Mouse (Mus musculus): ENCODE measurements around the gene Olfr1331. TPM values are rescaled to one million over a fixed set of nuclear protein-coding genes. Genes with fewer than 3 reads are reported as not detected.
"Not testable (repeated sequence)": the region's sequence is repeated elsewhere in the genome, so short reads cannot be mapped to it uniquely, and the experiment has no call there.

Gene Olfr1331
- total RNA-seq (2021): not detected
- long read RNA-seq, experiment 1: 0 reads
- long read RNA-seq, experiment 2: 0 reads

DNA sequence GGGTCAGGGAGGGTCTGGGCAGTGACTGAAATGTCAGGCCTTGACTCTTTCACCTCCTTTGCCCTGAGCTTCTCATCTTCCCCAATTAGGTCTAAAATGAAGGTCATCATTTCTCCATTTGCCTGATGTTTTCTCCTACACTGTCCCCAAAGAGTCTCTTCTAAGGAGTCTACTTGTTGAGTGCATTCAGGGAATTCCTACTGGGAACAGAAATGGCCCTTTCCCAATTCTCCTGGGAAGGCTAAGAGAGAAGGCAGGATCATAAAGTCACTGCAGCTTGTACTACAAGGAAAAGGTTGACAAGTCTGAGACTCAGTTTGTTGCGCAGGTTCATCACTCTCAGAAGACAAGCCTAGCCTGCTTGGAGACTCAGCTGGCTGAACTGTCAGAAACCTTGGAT lies at the start of gene Olfr1331:
TSS of gene Olfr1331 (plus strand) at position 301 of the 400 bp plus-strand sequence.
- intact Hi-C loops (cut with DNase I): no loop called here
- no peak for TF ChIP-seq CTCF (IDR thresholded peaks at IDR 0.05)
- Histone ChIP-seq H3K4me3 (no peak within 1 kb of the TSS), H3K27ac (no peak within 1 kb of the TSS)
- DNase-seq (ENCODE audit: extremely low spot score in 1 of 2, low spot score in 2 of 2): no peak

GRCm38 (mm10) chr4:118818921-118819320 lies 45.5 kb upstream of the Olfr1331 start:
- H3K4me3 ChIP-seq: no peak overlapping the region
- DNase-seq (ENCODE audit: extremely low spot score in 1 of 2, low spot score in 2 of 2): no peak
- intact Hi-C loops (cut with DNase I): no loop called here
- no peak for TF ChIP-seq CTCF (IDR thresholded peaks at IDR 0.05)
- no peak overlapping the region for H3K27ac ChIP-seq

GRCm38 (mm10) chr4:118836179-118836578 lies 28.3 kb upstream of the Olfr1331 start, which contains the start of gene Olfr1333:
Gene Olfr1333 (minus strand): TSS chr4:118836279.
- Histone ChIP-seq H3K27ac (no peak within 1 kb of the TSS), H3K4me3 (no peak within 1 kb of the TSS)
- no peak for DNase-seq (ENCODE audit: extremely low spot score in 1 of 2, low spot score in 2 of 2)
- no peak for TF ChIP-seq CTCF (IDR thresholded peaks at IDR 0.05)
- intact Hi-C loops (cut with DNase I): no loop called here

DNA sequence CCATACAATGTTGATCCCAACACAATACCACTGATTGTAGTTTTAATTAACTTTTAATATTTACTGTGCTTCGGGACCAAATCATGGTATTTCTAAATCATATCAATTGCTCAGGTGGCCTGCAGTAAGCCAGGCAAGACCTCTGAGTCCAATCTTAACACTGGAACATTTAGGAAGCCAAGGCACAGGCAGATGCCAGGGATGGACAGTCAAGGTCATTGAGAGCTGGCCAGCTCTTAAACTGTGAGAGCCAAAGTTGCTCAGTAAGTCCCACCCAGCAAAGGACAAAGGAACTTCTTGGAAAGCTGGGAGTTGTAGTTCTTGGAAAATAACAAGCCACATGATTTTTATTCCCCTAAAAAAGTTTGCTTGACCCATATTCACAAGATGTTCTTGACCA lies 2.7 kb upstream of the Olfr1331 start:
- no peak overlapping the region for H3K4me3 ChIP-seq
- no peak for TF ChIP-seq CTCF (IDR thresholded peaks at IDR 0.05)
- no peak overlapping the region for H3K27ac ChIP-seq
- DNase-seq (ENCODE audit: extremely low spot score in 1 of 2, low spot score in 2 of 2): no peak
- intact Hi-C loops (cut with DNase I): no loop called here

GRCm38 (mm10) chr4:118862704-118863103 lies 1.7 kb upstream of the Olfr1331 start:
- TF ChIP-seq CTCF (IDR thresholded peaks at IDR 0.05): no peak
- H3K4me3 ChIP-seq: no peak overlapping the region
- intact Hi-C loops (cut with DNase I): no loop called here
- no peak overlapping the region for H3K27ac ChIP-seq
- DNase-seq (ENCODE audit: extremely low spot score in 1 of 2, low spot score in 2 of 2): no peak

DNA sequence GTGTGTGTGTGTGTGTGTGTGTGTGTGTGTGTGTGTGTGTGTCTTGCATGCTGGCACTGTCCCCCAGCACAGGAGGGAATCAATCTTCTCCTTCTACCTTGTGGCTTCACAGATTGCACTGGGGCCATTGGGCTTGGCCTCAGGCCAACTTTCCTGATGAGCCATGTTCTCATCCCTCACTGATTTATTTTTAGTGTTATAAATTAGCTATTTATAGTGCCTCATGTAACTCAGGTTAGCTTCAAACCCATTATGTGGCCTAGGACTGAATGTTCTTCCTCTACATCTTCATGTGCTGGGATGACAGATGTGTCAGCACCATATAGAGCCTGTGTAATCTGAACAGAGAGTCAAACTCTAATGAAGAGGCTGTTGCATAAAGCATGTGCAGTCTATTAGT lies 3.1 kb downstream of the Olfr1331 start:
- no peak for DNase-seq (ENCODE audit: extremely low spot score in 1 of 2, low spot score in 2 of 2)
- Histone ChIP-seq H3K27ac (no peak overlapping the region), H3K4me3 (no peak overlapping the region)
- intact Hi-C loops (cut with DNase I): no loop called here
- TF ChIP-seq CTCF (IDR thresholded peaks at IDR 0.05): no peak

DNA sequence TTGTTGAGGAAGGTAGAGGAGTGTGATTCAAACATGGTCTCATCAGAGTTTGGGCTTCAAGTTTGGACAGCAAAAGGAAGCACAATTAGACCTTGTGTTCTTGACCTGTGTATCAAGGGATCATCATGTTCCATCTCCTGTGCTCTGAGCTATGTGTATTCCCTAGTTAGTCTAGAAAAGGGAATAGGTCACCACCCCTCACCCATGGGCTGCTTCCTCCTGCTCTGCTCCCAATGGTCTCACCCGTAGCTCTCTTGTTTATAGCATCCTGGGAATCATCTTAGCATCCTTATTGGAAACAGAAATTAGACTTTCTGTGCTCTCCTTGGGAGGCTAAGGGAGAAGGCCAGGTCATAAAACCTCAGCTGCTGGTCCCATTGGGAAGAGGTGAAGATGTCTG lies 23.8 kb downstream of the Olfr1331 start, which contains the start of gene Olfr1330:
TSS of gene Olfr1330 (plus strand) at position 301 of the 400 bp plus-strand sequence.
- DNase-seq (ENCODE audit: extremely low spot score in 1 of 2, low spot score in 2 of 2): no peak
- no peak within 1 kb of the TSS for H3K27ac ChIP-seq
- intact Hi-C loops (cut with DNase I): no loop called here
- no peak for TF ChIP-seq CTCF (IDR thresholded peaks at IDR 0.05)
- H3K4me3 ChIP-seq: no peak within 1 kb of the TSS

DNA sequence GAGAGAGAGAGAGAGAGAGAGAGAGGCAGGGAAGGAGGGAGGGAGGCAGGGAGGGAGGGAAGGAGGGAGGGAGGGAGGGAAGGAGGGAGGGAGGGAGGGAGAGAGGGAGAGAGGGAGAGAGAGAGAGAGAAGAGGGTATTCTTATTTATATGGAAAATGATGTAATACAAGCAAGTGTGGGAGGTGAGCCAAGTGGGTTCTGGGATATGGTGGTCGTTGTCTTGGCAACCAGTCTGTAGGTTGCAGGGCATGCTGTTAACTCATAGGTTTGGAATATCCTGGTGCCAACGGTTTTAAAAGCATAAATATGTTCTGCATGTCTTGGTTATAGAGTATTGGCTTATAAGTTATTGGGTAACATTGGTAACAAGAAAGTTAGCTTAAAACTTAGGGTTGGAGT lies 37.5 kb downstream of the Olfr1331 start:
- TF ChIP-seq CTCF (IDR thresholded peaks at IDR 0.05): no peak
- intact Hi-C loops (cut with DNase I): no loop called here

GRCm38 (mm10) chr4:118917365-118917764 lies 52.9 kb downstream of the Olfr1331 start, which contains the start of gene Olfr1329:
Gene Olfr1329 (minus strand): TSS chr4:118917465.
- DNase-seq (ENCODE audit: extremely low spot score in 1 of 2, low spot score in 2 of 2); intact Hi-C loops (cut with DNase I); H3K4me3 ChIP-seq; H3K27ac ChIP-seq: not testable (repeated sequence)

More for the DNA sequence above, 37.5 kb downstream of the Olfr1331 start:
- Histone ChIP-seq H3K4me3 (no peak overlapping the region), H3K27ac (no peak overlapping the region)
- DNase-seq (ENCODE audit: extremely low spot score in 1 of 2, low spot score in 2 of 2): no peak

Other genes with a start within 250 kb of the Olfr1331 start
- gene Cfap57, start 243.9 kb upstream of the Olfr1331 start, total RNA-seq (2021): under 1 TPM; 0.72 to 0.82 TPM
- gene Ebna1bp2, start 243.8 kb upstream of the Olfr1331 start, total RNA-seq (2021): 10 to 100 TPM; 52.7 to 61.4 TPM
- not detected for gene Olfr62, start 205.7 kb upstream of the Olfr1331 start, total RNA-seq (2021)
- gene Olfr1342, start 171.9 kb upstream of the Olfr1331 start, total RNA-seq (2021): not detected
- gene Olfr1341, start 161.1 kb upstream of the Olfr1331 start, total RNA-seq (2021): not detected
- gene Olfr1340, start 144.5 kb upstream of the Olfr1331 start, total RNA-seq (2021): not detected
- gene Olfr1339, start 132.5 kb upstream of the Olfr1331 start, total RNA-seq (2021): not detected
- gene Olfr1338, start 105.9 kb upstream of the Olfr1331 start, total RNA-seq (2021): not detected
- gene Olfr1337, start 82.1 kb upstream of the Olfr1331 start, total RNA-seq (2021): not detected
- gene Olfr1335, start 54.7 kb upstream of the Olfr1331 start, total RNA-seq (2021): not detected
- not detected for gene Olfr1333, start 28.4 kb upstream of the Olfr1331 start, total RNA-seq (2021)
- not detected for gene Olfr1330, start 23.9 kb downstream of the Olfr1331 start, total RNA-seq (2021)
- gene Olfr1329, start 52.8 kb downstream of the Olfr1331 start, total RNA-seq (2021): not detected
- gene Olfr1328, start 74.0 kb downstream of the Olfr1331 start, total RNA-seq (2021): not detected
- gene Lao1, start 96.9 kb downstream of the Olfr1331 start, total RNA-seq (2021): under 1 TPM in 1 of 2 experiments, not detected in 1; 0.23 TPM
- 100 to 1,000 TPM in 1 of 2 experiments, 10 to 100 TPM in 1; 92.2 to 127 TPM for gene Slc2a1, start 244.1 kb downstream of the Olfr1331 start, total RNA-seq (2021)